In genomic region chr7:29327087-29327486, GRCm38 (mm10) we compare ENCODE assay signal across 31 mouse cellular contexts. TPM values are rescaled to one million over a fixed set of nuclear protein-coding genes. Genes with fewer than 3 reads are reported as not detected.
"Had no signal": no experiment of that assay in that cellular context is flagged by ENCODE, and none has a peak within 500 bp of the region (broad histone marks: within the 10 kb centered on the region; RNA-seq: fewer than 3 reads in every experiment).

No protein-coding gene starts in this region.

- DNase-seq: left cerebral cortex, postnatal 4 days; liver; liver, embryonic 13.5 days; liver, postnatal 0 days; lung, adult 18-20 months; lung, adult 2 months; lung, embryonic 14.5 days; lung, postnatal 10 days; lung, postnatal 14 days; lung, postnatal 36 days; lung, postnatal 4 days; midbrain, embryonic 14.5 days had no signal

- H3K27ac ChIP-seq: limb, embryonic 10.5 days; limb, embryonic 12.5 days; limb, embryonic 13.5 days; limb, embryonic 15.5 days; liver, embryonic 12.5 days; liver, embryonic 13.5 days; liver, embryonic 14.5 days; liver, embryonic 15.5 days; lung, embryonic 15.5 days; macrophage; midbrain, embryonic 10.5 days; midbrain, embryonic 12.5 days; midbrain, embryonic 13.5 days; midbrain, embryonic 15.5 days had no signal

- H3K4me3 ChIP-seq: limb, embryonic 10.5 days; limb, embryonic 12.5 days; limb, embryonic 13.5 days; limb, embryonic 15.5 days; liver, embryonic 12.5 days; liver, embryonic 13.5 days; liver, embryonic 15.5 days; lung, embryonic 15.5 days; megakaryocyte, embryonic 14.5 days; midbrain, embryonic 10.5 days; midbrain, embryonic 12.5 days; midbrain, embryonic 13.5 days; midbrain, embryonic 15.5 days; myocyte had no signal

RNA-seq across cellular contexts. Expression of gene Dpf1, which starts 23.3 kb away (rescaled TPM):
- total RNA-seq: liver, adult 2 months; megakaryocyte, adult 5-6 weeks; monocyte, adult 5-6 weeks had no signal

RNA-seq across cellular contexts. Expression of gene Ppp1r14a, which starts 38.0 kb away (rescaled TPM):
- total RNA-seq: megakaryocyte, adult 5-6 weeks; megakaryocyte-erythroid progenitor cell, adult 5-6 weeks; monocyte, adult 5-6 weeks had no signal
